Mouse (Mus musculus) G1E (cell line): ENCODE data around the gene Scrn1. TPM values are rescaled to one million over a fixed set of nuclear protein-coding genes. Genes with fewer than 3 reads are reported as not detected.

ENCODE experiments used
- ATAC-seq: 2 replicates; pipeline ENCODE4 v1.8.0; 2016; ENCODE audit warnings: mild to moderate bottlenecking; ENCODE audit not compliant: insufficient number of reproducible peaks, poor library complexity, low FRiP score, severe bottlenecking; ENCODE audit errors: extremely low read depth
- DNase-seq: peaks from one replicate; pipeline ENCODE4 v3.0.0; 2012; ENCODE audit warnings: low spot score
- H3K27me3 ChIP-seq: 2 replicates; pipeline ENCODE4 v1.6.1; 2012; ENCODE audit warnings: mild to moderate bottlenecking, low read length, inconsistent platforms; ENCODE audit not compliant: insufficient read depth
- H3K36me3 ChIP-seq: replicated peaks from 2 replicates; pipeline ENCODE3; 2012; ENCODE audit warnings: mild to moderate bottlenecking, inconsistent platforms
- H3K4me1 ChIP-seq: 2 replicates; pipeline ENCODE4 v1.6.1; 2012; ENCODE audit warnings: low read depth, low read length, inconsistent platforms, mixed read lengths; ENCODE audit not compliant: insufficient read depth
- H3K4me3 ChIP-seq: 2 replicates; pipeline ENCODE4 v1.5.1; 2012; ENCODE audit warnings: low read depth, mild to moderate bottlenecking, inconsistent platforms, low read length, moderate library complexity, mixed read lengths
- H3K9me3 ChIP-seq: replicated peaks from 2 replicates; pipeline ENCODE4 v1.6.1; 2012; ENCODE audit warnings: inconsistent platforms
- CTCF ChIP-seq: IDR thresholded peaks from 2 replicates; pipeline ENCODE4 v1.5.1; 2012; ENCODE audit warnings: low read depth, low read length, inconsistent platforms, mixed read lengths
- GATA1 ChIP-seq: IDR thresholded peaks from 2 replicates; pipeline ENCODE4 v1.6.1; 2012; ENCODE audit warnings: borderline replicate concordance, low read length, inconsistent platforms, mixed read lengths
- GATA2 ChIP-seq: IDR thresholded peaks from 2 replicates; pipeline ENCODE4 v1.6.1; 2012; ENCODE audit warnings: low read depth, low read length, inconsistent platforms, borderline replicate concordance
- POLR2AphosphoS5 ChIP-seq: IDR thresholded peaks from 2 replicates; pipeline ENCODE4 v1.6.1; 2012; ENCODE audit warnings: low read depth, low read length, inconsistent platforms; ENCODE audit not compliant: insufficient replicate concordance
- TAL1 ChIP-seq: conservative IDR thresholded peaks from 2 replicates; pipeline ENCODE4 v1.6.1; 2012; ENCODE audit warnings: low read depth, low read length, inconsistent platforms, mixed read lengths
- polyA plus RNA-seq: library from polyadenylated mRNA; stranded (reverse); fragments of >175 nt; gene quantifications from 2 replicates; pipeline ENCODE4 v1.2.3, GENCODE M21; 2012
- total RNA-seq, 2 experiments: library from RNA; stranded (forward) in 1 of 2; stranded (reverse) in 1 of 2; fragments of 200-1000 nt in 1 of 2; fragments of >200 nt in 1 of 2; fragmentation: Nextera tagmentation in 1 of 2; gene quantifications; 2 replicates each; pipeline ENCODE4 v1.2.3; 2014 to 2017

Gene Scrn1
- total and polyA plus RNA-seq, 3 experiments = 0.55 TPM; not detected in 2

DNA sequence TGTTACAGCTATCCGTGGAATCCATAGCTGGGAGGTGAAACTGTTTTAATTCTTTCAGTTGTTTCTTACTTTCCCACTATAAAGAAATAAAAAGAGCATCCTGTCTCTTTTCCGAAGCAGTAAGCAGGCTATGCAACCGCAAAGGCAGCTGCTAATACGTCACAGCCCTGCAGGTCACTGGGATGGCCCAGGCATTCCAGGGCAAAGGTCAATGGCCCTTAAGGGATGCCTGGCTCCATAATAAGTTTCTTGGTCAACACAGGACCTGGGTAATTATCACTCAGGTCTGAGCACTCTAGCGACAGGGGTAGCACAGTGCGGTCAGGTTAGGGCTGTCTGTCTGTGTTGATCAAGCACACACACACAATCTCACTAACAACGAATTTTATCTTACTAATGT is 75.2 kb downstream of the Scrn1 start:
- Histone ChIP-seq H3K4me1 (no peaks in the 10 kb centered on the region), H3K27me3 (no peaks in the 10 kb centered on the region), H3K36me3 (no peaks in the 10 kb centered on the region), H3K4me3 (no peak overlapping the region), H3K9me3 (peaks cover 6% of the 10 kb centered on the region; the same call in 1 of the 2 replicates)
- no peak for ATAC-seq
- no peak for DNase-seq
- TF ChIP-seq CTCF (no peak), TAL1 (no peak), POLR2AphosphoS5 (no peak), GATA1 (no peak)

GRCm38 (mm10) chr6:54485973-54486569 is 80.2 kb downstream of the Scrn1 start:
- H3K9me3 ChIP-seq = peaks cover 6% of the 10 kb centered on the region
- DNase-seq (no peak), ATAC-seq (no peak)
- no peaks in the 10 kb centered on the region for H3K36me3 ChIP-seq
- no peaks in the 10 kb centered on the region for H3K4me1 ChIP-seq
- no peak overlapping the region for H3K4me3 ChIP-seq
- no peaks in the 10 kb centered on the region for H3K27me3 ChIP-seq
- TF ChIP-seq GATA2 = no peak
- TF ChIP-seq POLR2AphosphoS5 = no peak
- no peak for TF ChIP-seq GATA1
- no peak for TF ChIP-seq CTCF
- no peak for TF ChIP-seq TAL1

DNA sequence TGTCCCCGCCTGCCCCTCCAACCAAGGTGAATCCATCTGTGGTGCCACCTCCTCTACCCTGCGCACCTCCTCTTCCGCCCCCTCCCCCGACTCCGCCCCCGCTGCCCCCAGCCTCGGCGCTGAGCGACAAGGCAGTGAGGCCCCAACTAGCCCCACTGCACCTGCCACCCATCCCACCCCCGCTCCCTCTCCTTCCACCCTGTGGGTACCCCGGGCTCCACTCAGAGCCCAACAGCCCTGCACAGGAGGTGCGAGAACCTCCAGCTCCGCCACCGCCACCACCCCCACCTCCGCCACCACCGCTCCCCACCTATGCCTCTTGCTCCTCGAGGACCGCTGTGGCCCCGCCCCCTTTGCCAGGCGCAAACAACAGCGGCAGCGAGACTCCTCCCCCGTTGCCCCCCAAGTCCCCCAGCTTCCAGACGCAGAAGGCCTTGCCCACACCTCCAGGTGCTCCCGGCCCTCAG is 80.8 kb downstream of the Scrn1 start:
- no peak overlapping the region for H3K4me3 ChIP-seq
- DNase-seq (no peak), ATAC-seq (no peak)
- no peaks in the 10 kb centered on the region for H3K36me3 ChIP-seq
- no peaks in the 10 kb centered on the region for H3K4me1 ChIP-seq
- no peaks in the 10 kb centered on the region for H3K27me3 ChIP-seq
- TF ChIP-seq GATA2 (no peak), GATA1 (no peak), TAL1 (no peak), POLR2AphosphoS5 (no peak), CTCF (no peak)
- H3K9me3 ChIP-seq = peaks cover 6% of the 10 kb centered on the region

DNA sequence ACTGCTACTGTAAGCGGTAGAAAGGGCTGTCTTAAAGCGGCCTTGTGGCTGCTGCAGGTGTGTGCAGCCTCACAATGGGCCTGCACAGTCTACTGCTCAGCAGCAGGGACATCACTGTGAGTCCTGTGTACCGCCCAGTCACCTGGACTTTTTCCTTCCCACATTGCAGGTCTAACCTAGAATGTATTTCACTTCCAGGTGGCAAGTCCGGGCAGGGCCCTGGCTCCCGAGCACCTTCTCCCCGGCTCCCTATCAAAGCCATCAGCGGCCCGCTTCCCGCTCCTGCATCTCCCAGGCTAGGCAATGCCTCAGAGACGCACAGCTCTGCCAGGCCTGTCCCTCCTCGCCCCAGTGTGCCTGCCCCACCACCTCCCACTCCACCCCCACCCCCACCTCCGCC is 81.3 kb downstream of the Scrn1 start:
- no peaks in the 10 kb centered on the region for H3K36me3 ChIP-seq
- ATAC-seq = no peak
- no peak for DNase-seq
- H3K27me3 ChIP-seq = no peaks in the 10 kb centered on the region
- TF ChIP-seq TAL1 (no peak), GATA2 (no peak), CTCF (no peak), GATA1 (no peak), POLR2AphosphoS5 (no peak)
- H3K4me1 ChIP-seq = no peaks in the 10 kb centered on the region
- H3K9me3 ChIP-seq = peaks cover 6% of the 10 kb centered on the region
- no peak overlapping the region for H3K4me3 ChIP-seq

DNA sequence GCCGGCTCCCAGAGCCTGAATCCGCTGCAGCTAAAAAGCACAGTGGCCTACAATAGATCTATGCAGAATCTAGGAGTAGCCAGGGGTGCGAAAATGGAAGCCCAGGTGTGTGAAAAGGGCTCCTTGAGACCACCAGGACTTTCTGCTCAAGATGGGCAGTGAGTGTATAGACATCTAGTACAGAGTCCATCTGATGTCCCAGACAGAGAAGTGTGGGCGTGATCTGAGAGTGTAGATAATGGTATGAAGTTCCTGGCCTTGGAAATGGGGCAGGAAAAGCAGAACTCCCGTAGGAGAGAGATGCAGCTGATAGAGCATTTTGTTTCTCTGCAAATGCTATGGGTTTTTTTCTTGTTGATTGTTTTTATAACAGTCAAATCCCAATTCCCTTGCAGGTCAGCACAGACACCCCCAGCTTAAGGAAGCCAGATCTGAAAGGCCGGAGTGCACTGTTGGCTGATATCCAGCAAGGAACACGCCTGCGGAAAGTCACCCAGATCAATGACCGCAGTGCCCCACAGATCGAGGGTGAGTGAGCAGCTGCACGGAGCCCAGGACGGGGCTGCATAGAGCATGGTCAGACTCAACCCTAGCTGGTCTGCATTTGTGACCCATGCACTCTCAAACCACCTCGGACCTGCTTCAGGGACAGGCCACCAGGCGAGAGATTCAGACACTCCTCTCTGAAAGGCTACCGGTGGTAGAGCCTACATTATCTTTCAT is 84.7 kb downstream of the Scrn1 start:
- Histone ChIP-seq H3K27me3 (no peaks in the 10 kb centered on the region), H3K4me3 (no peak overlapping the region)
- no peak for TF ChIP-seq GATA1
- TF ChIP-seq GATA2 = no peak
- no peak for TF ChIP-seq TAL1
- TF ChIP-seq POLR2AphosphoS5 = no peak
- TF ChIP-seq CTCF = no peak

GRCm38 (mm10) chr6:54478646-54479324 is 87.5 kb downstream of the Scrn1 start:
- H3K36me3 ChIP-seq = no peaks in the 10 kb centered on the region
- TF ChIP-seq POLR2AphosphoS5 (no peak), CTCF (no peak), GATA1 (no peak), GATA2 (no peak)
- H3K9me3 ChIP-seq = peaks cover 6% of the 10 kb centered on the region; the same call in 1 of the 2 replicates
- no peaks in the 10 kb centered on the region for H3K27me3 ChIP-seq
- no peak for ATAC-seq
- DNase-seq = no peak
- H3K4me1 ChIP-seq = no peaks in the 10 kb centered on the region
- no peak overlapping the region for H3K4me3 ChIP-seq

More for the DNA sequence above, 84.7 kb downstream of the Scrn1 start:
- ATAC-seq = no peak
- Histone ChIP-seq H3K36me3 (no peaks in the 10 kb centered on the region), H3K4me1 (no peaks in the 10 kb centered on the region), H3K9me3 (peaks cover under 1% of the 10 kb centered on the region)
- DNase-seq = no peak
